ENCODE assay signal across 25 mouse cellular contexts in genomic region chr3:87660479-87660878, GRCm38 (mm10). TPM values are rescaled to one million over a fixed set of nuclear protein-coding genes. Genes with fewer than 3 reads are reported as not detected.
A peak's percentile ranks its signal among the peaks of the same experiment; 100 is the strongest.
DNase-seq lines count a peak whose midpoint lies in the region; ATAC-seq and TF ChIP-seq lines count a peak whose summit lies in the region.
"Had no signal": no experiment of that assay in that cellular context is flagged by ENCODE, and none has a peak within 500 bp of the region (broad histone marks: within the 10 kb centered on the region; RNA-seq: fewer than 3 reads in every experiment).

No protein-coding gene starts in this region.

- TF ChIP-seq EP300 in MEL (IDR thresholded peaks at IDR 0.05; ENCODE audit: low read depth in 1 of 2, low read length in 2 of 2), result no peak

- WGBS in embryonic facial prominence, embryonic 14.5 days, result 70% methylated on average over 4 of the region's 4 CpGs

- H3K79me2 ChIP-seq in MEL (ENCODE audit: control insufficient read depth, insufficient read depth, low read length, poor library complexity), result no peaks in the 10 kb centered on the region

- H3K4me1 ChIP-seq in MEL (ENCODE audit: control insufficient read depth in 1 of 2, insufficient read depth in 2 of 2, low read length in 2 of 2), result peaks cover 0 to 13% of the 10 kb centered on the region in 2 experiments; a peak in 2 of 4 replicates
- H3K4me1 ChIP-seq in embryonic facial prominence, embryonic 14.5 days (ENCODE audit: control insufficient read depth, insufficient read depth, low read length), result no peaks in the 10 kb centered on the region; the same call in 1 of the 2 replicates

- H3K27ac ChIP-seq in MEL (ENCODE audit: control insufficient read depth, low read depth, low read length), result peak overlapping the region; percentile 54
- peak overlapping the region; percentile 61; the same call in 1 of the 2 replicates for H3K27ac ChIP-seq in embryonic facial prominence, embryonic 14.5 days (replicated peaks; ENCODE audit: low read depth, low read length)
- H3K27ac ChIP-seq: forebrain, embryonic 12.5 days; heart, adult 2 months; heart, embryonic 10.5 days; hindbrain, embryonic 12.5 days; hindbrain, embryonic 15.5 days had no signal

- no peak for DNase-seq in frontal cortex, postnatal 25 days (ENCODE audit: low spot score in 2 of 2)
- DNase-seq in MEL (ENCODE audit: low read depth, low spot score), result no peak
- DNase-seq in brain, adult 2 months (ENCODE audit: low read depth, low spot score), result peak; percentile 52
- DNase-seq in embryonic facial prominence, embryonic 14.5 days (ENCODE audit: low spot score), result peak; percentile 53
- DNase-seq in cerebellum, postnatal 4 days (ENCODE audit: low spot score in 2 of 2), result no peak
- no peak for DNase-seq in cerebellum, adult 9-11 months
- no peak for DNase-seq in spleen, adult 18-20 months
- DNase-seq: adrenal gland, adult 8-10 months; adrenal gland, postnatal 25 days; cerebellum, adult 18-20 months; cerebellum, adult 9-10 months; cerebellum, postnatal 25 days; gastrocnemius, postnatal 10 days; gastrocnemius, postnatal 36 days; heart, adult 2 months had no signal

- H3K27me3 ChIP-seq in MEL (ENCODE audit: control insufficient read depth in 1 of 2, insufficient read depth in 2 of 2, low read length in 2 of 2), result no peaks in the 10 kb centered on the region
- no peaks in the 10 kb centered on the region for H3K27me3 ChIP-seq in embryonic facial prominence, embryonic 14.5 days (replicated peaks; ENCODE audit: control insufficient read depth, insufficient read depth, low read length)
- H3K27me3 ChIP-seq: forebrain, embryonic 12.5 days; hindbrain, embryonic 12.5 days; hindbrain, embryonic 15.5 days had no signal

- TF ChIP-seq POLR2A in MEL (IDR thresholded peaks at IDR 0.05; ENCODE audit: control insufficient read depth in 1 of 2, insufficient read depth in 1 of 2, low read depth in 1 of 2, low read length in 2 of 2, poor library complexity in 1 of 2), result no peak

- no peaks in the 10 kb centered on the region for H3K9me3 ChIP-seq in MEL (replicated peaks; ENCODE audit: insufficient read depth, low read length)
- no peaks in the 10 kb centered on the region for H3K9me3 ChIP-seq in embryonic facial prominence, embryonic 14.5 days (ENCODE audit: control insufficient read depth, low read length)
- H3K9me3 ChIP-seq: forebrain, embryonic 12.5 days; heart, embryonic 10.5 days; hindbrain, embryonic 12.5 days; hindbrain, embryonic 15.5 days had no signal

- no peak for TF ChIP-seq RAD21 in MEL (IDR thresholded peaks at IDR 0.05; ENCODE audit: low read depth, low read length)

- TF ChIP-seq CTCF in MEL (IDR thresholded peaks at IDR 0.05 in 2 of 3, conservative IDR thresholded peaks at IDR 0.05 in 1 of 3; ENCODE audit: control insufficient read depth in 1 of 3, insufficient read depth in 1 of 3, low read depth in 2 of 3, low read length in 3 of 3, poor library complexity in 1 of 3, severe bottlenecking in 1 of 3), result no peak

- H3K4me3 ChIP-seq in MEL (ENCODE audit: control insufficient read depth in 1 of 2, insufficient read depth in 1 of 2, low read depth in 2 of 2, low read length in 2 of 2), result peak overlapping the region; percentile 37 to 42
- no peak overlapping the region for H3K4me3 ChIP-seq in embryonic facial prominence, embryonic 14.5 days (ENCODE audit: low read depth, low read length)
- H3K4me3 ChIP-seq: erythroblast, embryonic 14.5 days; forebrain, embryonic 12.5 days; heart, adult 2 months; heart, embryonic 10.5 days; hindbrain, embryonic 12.5 days; hindbrain, embryonic 15.5 days had no signal

- ATAC-seq in frontal cortex, adult (ENCODE audit: low TSS enrichment), result peak; percentile 64
- ATAC-seq in embryonic facial prominence, embryonic 14.5 days (ENCODE audit: low read depth), result peak; percentile 42; the same call in 1 of the 2 replicates
- ATAC-seq: activated CD4-positive, CD25-positive, alpha-beta regulatory T cell, adult 4 months; CD4-positive, CD25-positive, alpha-beta regulatory T cell, adult 4 months; forebrain, embryonic 16.5 days; intestine, postnatal 0 days had no signal

- H3K36me3 ChIP-seq in MEL (ENCODE audit: control insufficient read depth in 1 of 2, insufficient read depth in 2 of 2, low read length in 2 of 2), result peaks cover 0 to 11% of the 10 kb centered on the region in 2 experiments; a peak in 2 of 4 replicates
- H3K36me3 ChIP-seq in embryonic facial prominence, embryonic 14.5 days (ENCODE audit: control insufficient read depth, insufficient read depth, low read length), result 0 out of 2 replicates have a peak, but pooled peaks cover 4% of the 10 kb centered on the region
- H3K36me3 ChIP-seq: forebrain, embryonic 12.5 days; heart, embryonic 10.5 days; hindbrain, embryonic 12.5 days; hindbrain, embryonic 15.5 days had no signal

- peak overlapping the region; percentile 42 for H3K9ac ChIP-seq in MEL (ENCODE audit: control insufficient read depth, low read depth, low read length, poor library complexity, severe bottlenecking)
- H3K9ac ChIP-seq in embryonic facial prominence, embryonic 14.5 days (ENCODE audit: low read depth, low read length), result no peak overlapping the region
- H3K9ac ChIP-seq: forebrain, embryonic 12.5 days; hindbrain, embryonic 12.5 days; hindbrain, embryonic 15.5 days had no signal

- H3K4me2 ChIP-seq in embryonic facial prominence, embryonic 14.5 days (ENCODE audit: low read depth, low read length), result no peak overlapping the region
- H3K4me2 ChIP-seq: forebrain, embryonic 12.5 days; hindbrain, embryonic 12.5 days; hindbrain, embryonic 15.5 days had no signal

TF ChIP-seq in MEL, 35 proteins besides CTCF, POLR2A, EP300 and RAD21:
- no peak for TF ChIP-seq TBP (IDR thresholded peaks at IDR 0.05; ENCODE audit: low read depth, low read length)
- TF ChIP-seq GATA1 (IDR thresholded peaks at IDR 0.05; ENCODE audit: low read depth, low read length), result 0 out of 2 replicates have a peak, but pooled peaks have one; percentile 6
- no peak for TF ChIP-seq ZMIZ1 (IDR thresholded peaks at IDR 0.05; ENCODE audit: low read depth, low read length)
- no peak for TF ChIP-seq POLR2AphosphoS5 (IDR thresholded peaks at IDR 0.05; ENCODE audit: borderline replicate concordance, low read depth, low read length)
- peak; percentile 49; the same call in 1 of the 2 replicates for TF ChIP-seq ZNF384 (IDR thresholded peaks at IDR 0.05; ENCODE audit: low read depth, low read length)
- TF ChIP-seq ELF1 (IDR thresholded peaks at IDR 0.05; ENCODE audit: low read depth, low read length), result no peak
- no peak for TF ChIP-seq BHLHE40 (IDR thresholded peaks at IDR 0.05; ENCODE audit: borderline replicate concordance, low read depth, low read length)
- TF ChIP-seq USF1 (IDR thresholded peaks at IDR 0.05; ENCODE audit: low read depth, low read length), result no peak

RNA-seq across cellular contexts. Expression of gene Arhgef11, which starts 43.1 kb away (rescaled TPM):
- total RNA-seq in MEL (2012; rRNA removed), result 2.0 and 2.3 TPM in 2 replicates
- 1 to 10 TPM in 1 of 2 experiments, not detected in 1; 4.9 TPM for polyA plus RNA-seq in MEL (2012; ENCODE audit: insufficient read depth in 1 of 2, insufficient read length in 2 of 2, low read depth in 1 of 2, low replicate concordance in 2 of 2, missing spikeins in 1 of 2)
- polyA plus RNA-seq in embryonic facial prominence, embryonic 14.5 days (2014; fragmentation: Nextera tagmentation; extraction: Ambion mirVana), result 17.1 and 18.9 TPM in 2 replicates

Comparison
In these comparisons a context has a peak if more than half of its experiments do, and no peak if none do; other contexts are left out.
1. DNase-seq: peak in brain, adult 2 months (single experiment) and embryonic facial prominence, embryonic 14.5 days (single experiment); none in frontal cortex, postnatal 25 days (0 of 2), MEL (single experiment), cerebellum, postnatal 4 days (0 of 2), cerebellum, adult 9-11 months (single experiment) and spleen, adult 18-20 months (0 of 2).